Mouse (Mus musculus) erythroblast, embryonic 14.5 days (primary cell): ENCODE results near the gene Arhgap8.

Source experiments
- GATA1 ChIP-seq: IDR thresholded peaks from 2 replicates; pipeline ENCODE4 v1.6.1; 2012; ENCODE audit warnings: low read length, inconsistent platforms, mixed read lengths
- TAL1 ChIP-seq: IDR thresholded peaks from 3 replicates; pipeline ENCODE4 v1.6.1; 2012; ENCODE audit warnings: low read length, inconsistent platforms, mixed read lengths

- TF ChIP-seq GATA1 (no peak), TAL1 (no peak)
These were observed 44.5 kb upstream of the Arhgap8 start for GRCm38 (mm10) chr15:84675317-84675716.
